Mouse (Mus musculus) cortical plate, adult 2 months (tissue): ENCODE data around the gene Gfy.

Experiments
- CTCF ChIP-seq: fragments of 200-500 bp; IDR thresholded peaks from 2 replicates; pipeline ENCODE4 v1.5.1; 2011; ENCODE audit warnings: mild to moderate bottlenecking, control low read depth, low read length; ENCODE audit not compliant: insufficient read depth; ENCODE audit errors: extremely low read depth
- POLR2A ChIP-seq: fragments of 200-500 bp; IDR thresholded peaks from 2 replicates; pipeline ENCODE4 v1.6.1; 2011; ENCODE audit warnings: mild to moderate bottlenecking, low read length, control low read depth; ENCODE audit not compliant: insufficient read depth; ENCODE audit errors: extremely low read depth

GRCm38 (mm10) chr7:45185921-45186320 is 6.6 kb upstream of the Gfy start:
- TF ChIP-seq CTCF (no peak), POLR2A (no peak)
